Mouse (Mus musculus) limb, embryonic 13.5 days (tissue): Measurements from ENCODE around the gene Rnf44. TPM values are rescaled to one million over a fixed set of nuclear protein-coding genes. Genes with fewer than 3 reads are reported as not detected.

Experiments used
- ATAC-seq: fragments of 200-750 bp; cut with Nextera tagmentation; 2 replicates; pipeline ENCODE4 v1.8.0; 2017; ENCODE audit warnings: low read depth, moderate number of reproducible peaks, moderate TSS enrichment; ENCODE audit not compliant: low FRiP score
- H3K27ac ChIP-seq: fragments of 300-500 bp; sonication (generic); 2 replicates; pipeline ENCODE4 v1.5.1; 2015; ENCODE audit warnings: inconsistent platforms, mild to moderate bottlenecking, moderate library complexity
- H3K27me3 ChIP-seq: fragments of 300-500 bp; sonication (generic); 2 replicates; pipeline ENCODE4 v1.6.1; 2015; ENCODE audit warnings: mild to moderate bottlenecking, inconsistent platforms
- H3K36me3 ChIP-seq: fragments of 300-500 bp; sonication (generic); 2 replicates; pipeline ENCODE4 v1.6.1; 2015; ENCODE audit warnings: inconsistent platforms, mild to moderate bottlenecking, moderate library complexity
- H3K4me1 ChIP-seq: fragments of 300-500 bp; sonication (generic); 2 replicates; pipeline ENCODE4 v1.6.1; 2015; ENCODE audit warnings: inconsistent platforms
- H3K4me2 ChIP-seq: fragments of 300-500 bp; sonication (generic); replicated peaks from 2 replicates; pipeline ENCODE4 v1.6.1; 2015; ENCODE audit warnings: inconsistent platforms, mild to moderate bottlenecking, moderate library complexity
- H3K4me3 ChIP-seq: fragments of 300-500 bp; sonication (generic); 2 replicates; pipeline ENCODE4 v1.5.1; 2015; ENCODE audit warnings: moderate library complexity, mild to moderate bottlenecking, inconsistent platforms
- H3K9ac ChIP-seq: fragments of 300-500 bp; sonication (generic); 2 replicates; pipeline ENCODE4 v1.6.1; 2015; ENCODE audit warnings: mild to moderate bottlenecking, inconsistent platforms
- H3K9me3 ChIP-seq: fragments of 300-500 bp; sonication (generic); 2 replicates; pipeline ENCODE4 v1.6.1; 2016; ENCODE audit warnings: inconsistent platforms
- WGBS: fragments of 180-500 bp; shearing (Covaris S2); methylation state at CpG from one replicate; pipeline ENCODE4 v1.1.7; 2015; 5-methylcytosine and 5-hydroxymethylcytosine counted together
- polyA plus RNA-seq: library from polyadenylated mRNA; unstranded; fragments of >200 nt; fragmentation: Nextera tagmentation; extraction: Ambion mirVana; gene quantifications from 2 replicates; pipeline ENCODE4 v1.2.1, GENCODE M21; 2015

The Rnf44 gene
- polyA plus RNA-seq, 1 experiment from 2014 or later, result 57.3 TPM

DNA sequence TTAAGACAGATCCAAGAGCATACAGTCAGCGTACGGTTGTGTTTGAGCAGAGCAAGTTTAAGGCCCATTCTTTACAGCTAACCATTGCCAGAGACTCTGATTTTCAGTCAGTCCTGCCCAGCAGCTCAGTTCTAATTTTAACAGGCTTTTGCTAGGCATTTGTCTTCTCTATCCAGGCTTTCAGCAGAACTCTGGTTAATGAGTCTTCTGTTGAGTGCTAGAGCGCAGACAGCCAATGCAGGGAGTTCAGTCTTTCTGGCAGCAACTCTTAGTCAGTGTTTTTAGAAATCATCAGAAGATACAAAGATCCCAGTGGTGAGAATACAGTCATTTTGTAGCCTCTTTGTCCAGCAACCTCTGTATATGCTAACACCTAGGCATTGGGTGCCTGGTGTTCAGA is 43.2 kb downstream of the Rnf44 start:
- WGBS, result 94% methylated on average over 3 of the region's 3 CpGs
- Histone ChIP-seq H3K4me1 (no peaks in the 10 kb centered on the region), H3K4me3 (no peak overlapping the region), H3K36me3 (peaks cover 98% of the 10 kb centered on the region), H3K9me3 (no peaks in the 10 kb centered on the region), H3K9ac (no peak overlapping the region), H3K4me2 (no peak overlapping the region), H3K27me3 (no peaks in the 10 kb centered on the region), H3K27ac (no peak overlapping the region)
- no peak for ATAC-seq

DNA sequence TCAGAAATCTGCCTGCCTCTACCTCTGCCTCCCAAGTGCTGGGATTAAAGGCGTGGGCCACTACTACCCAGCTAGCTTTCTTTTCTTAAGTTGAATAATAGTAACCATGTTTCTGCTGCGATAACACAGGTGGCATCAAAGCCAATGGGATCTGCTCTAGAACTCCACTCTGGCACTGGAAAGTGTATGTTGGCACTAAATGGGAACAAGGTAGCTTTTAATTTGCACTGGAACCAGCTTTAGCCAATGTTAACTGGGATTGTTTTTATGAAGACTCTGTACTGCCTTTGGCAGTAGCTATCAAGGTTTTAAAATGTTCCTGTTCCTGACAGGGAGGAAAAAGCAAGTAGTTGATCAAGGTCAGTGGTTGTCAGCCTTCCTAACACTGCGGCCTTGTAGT is 58.7 kb downstream of the Rnf44 start:
- H3K4me2 ChIP-seq, result no peak overlapping the region
- no peak overlapping the region for H3K9ac ChIP-seq
- H3K27ac ChIP-seq, result no peak overlapping the region
- H3K4me3 ChIP-seq, result no peak overlapping the region
- H3K4me1 ChIP-seq, result no peaks in the 10 kb centered on the region
- peaks cover 60% of the 10 kb centered on the region for H3K36me3 ChIP-seq
- no peaks in the 10 kb centered on the region for H3K27me3 ChIP-seq
- no peaks in the 10 kb centered on the region for H3K9me3 ChIP-seq
- ATAC-seq, result no peak
- 95% methylated on average over 3 of the region's 3 CpGs for WGBS

DNA sequence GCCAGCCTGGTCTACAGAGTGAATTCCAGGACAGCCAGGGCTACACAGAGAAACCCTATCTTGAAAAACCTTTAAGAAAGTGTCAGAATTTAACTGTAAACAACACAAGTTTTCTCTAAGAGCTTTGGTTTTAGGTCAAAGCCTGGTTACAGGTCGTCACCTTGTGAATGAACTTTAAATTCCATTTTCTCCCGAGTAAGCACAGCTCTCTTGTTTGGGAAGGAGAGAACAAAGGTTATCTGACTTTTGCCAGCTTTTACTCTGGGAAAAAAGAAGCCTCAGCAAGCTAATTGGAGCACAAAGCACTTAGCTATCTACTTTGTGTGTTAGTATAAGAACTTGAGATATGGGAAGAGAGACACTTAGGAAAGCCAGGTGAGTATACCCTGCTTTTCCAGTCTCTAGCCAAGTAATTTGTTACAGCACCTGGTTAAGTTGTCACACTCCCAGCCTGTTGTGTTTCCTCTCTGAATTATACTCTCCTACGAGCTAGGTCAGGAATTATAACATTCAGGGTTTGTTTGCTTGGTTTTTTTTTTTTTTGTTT is 60.9 kb downstream of the Rnf44 start:
- WGBS, result 77% methylated on average over 3 of the region's 3 CpGs
- ATAC-seq, result no peak
- H3K36me3 ChIP-seq, result peaks cover 47% of the 10 kb centered on the region
- no peak overlapping the region for H3K27ac ChIP-seq
- H3K4me1 ChIP-seq, result peaks cover 10% of the 10 kb centered on the region; the same call in 1 of the 2 replicates
- H3K9me3 ChIP-seq, result no peaks in the 10 kb centered on the region
- H3K9ac ChIP-seq, result no peak overlapping the region
- H3K27me3 ChIP-seq, result no peaks in the 10 kb centered on the region
- H3K4me3 ChIP-seq, result no peak overlapping the region
- no peak overlapping the region for H3K4me2 ChIP-seq

Other genes starting within 250 kb of the Rnf44 start
- 131 and 142 TPM in 2 replicates for gene Thoc3, start 225.1 kb downstream of the Rnf44 start, polyA plus RNA-seq
- 16.2 and 17.4 TPM in 2 replicates for gene Simc1, start 190.1 kb downstream of the Rnf44 start, polyA plus RNA-seq
- 150 and 156 TPM in 2 replicates for gene 4833439L19Rik, start 128.5 kb downstream of the Rnf44 start, polyA plus RNA-seq
- 33.6 and 39.5 TPM in 2 replicates for gene Arl10, start 118.9 kb downstream of the Rnf44 start, polyA plus RNA-seq
- gene Nop16, start 103.8 kb downstream of the Rnf44 start, polyA plus RNA-seq, result 91.5 and 91.9 TPM in 2 replicates
- 165 and 168 TPM in 2 replicates for gene Higd2a, start 103.7 kb downstream of the Rnf44 start, polyA plus RNA-seq
- 30.3 and 31.2 TPM in 2 replicates for gene Cltb, start 82.6 kb downstream of the Rnf44 start, polyA plus RNA-seq
- 85.8 and 90.0 TPM in 2 replicates for gene Faf2, start 72.1 kb downstream of the Rnf44 start, polyA plus RNA-seq
- gene Cdhr2, start 7.6 kb upstream of the Rnf44 start, polyA plus RNA-seq, result 0.05 TPM in 2 replicates
- 0.15 and 0.20 TPM in 2 replicates for gene Gprin1, start 56.0 kb upstream of the Rnf44 start, polyA plus RNA-seq
- not detected in 2 replicates for gene Sncb, start 72.7 kb upstream of the Rnf44 start, polyA plus RNA-seq
- gene Eif4e1b, start 90.1 kb upstream of the Rnf44 start, polyA plus RNA-seq, result not detected in 2 replicates
- gene Tspan17, start 95.5 kb upstream of the Rnf44 start, polyA plus RNA-seq, result 4.7 and 4.9 TPM in 2 replicates